Mouse (Mus musculus): ENCODE data around the gene Tbk1.

The Tbk1 gene

DNA sequence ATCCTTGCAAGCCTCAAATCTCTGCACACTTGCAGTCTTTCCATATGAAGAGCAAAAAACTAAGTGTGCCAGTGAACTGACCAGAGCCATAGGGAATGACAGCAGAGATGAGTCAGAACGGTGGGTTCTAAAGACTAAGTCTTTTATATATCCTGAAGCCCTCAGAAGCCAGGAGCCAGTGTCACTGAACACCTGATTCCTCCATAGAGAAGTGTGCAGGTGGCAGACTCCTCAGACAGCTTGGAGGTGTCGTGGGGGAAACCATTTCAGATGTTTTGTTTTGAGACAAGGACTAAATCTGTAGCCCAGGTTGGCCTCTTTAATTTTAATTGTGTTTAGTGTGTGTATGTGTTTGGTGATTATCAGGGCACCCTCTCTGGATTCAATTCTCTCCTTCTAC, 87.5 kb downstream of the Tbk1 start:
- no peak for DNase-seq (ENCODE audit: low spot score in 2 of 2)

DNA sequence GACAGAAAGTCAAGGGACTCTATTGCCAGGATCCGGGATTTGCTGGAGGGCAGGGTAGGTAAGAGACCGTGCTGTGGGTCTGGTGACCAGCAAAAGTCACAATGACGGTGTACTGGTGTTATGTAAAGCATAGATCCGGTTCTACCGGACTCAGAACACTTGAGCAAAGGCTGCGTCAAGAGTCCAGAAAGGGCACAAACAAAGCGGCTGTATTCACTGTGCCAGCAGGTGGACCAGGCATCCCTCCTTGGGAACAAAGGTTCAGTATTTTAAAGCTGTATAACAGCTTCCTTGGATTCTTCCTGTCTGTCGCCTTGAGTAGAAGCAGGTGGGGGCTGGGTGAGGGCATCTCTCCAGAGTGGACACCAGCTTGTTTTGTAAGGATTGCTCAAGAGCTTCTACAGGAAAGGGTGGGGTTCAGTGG, 88.1 kb downstream of the Tbk1 start:
- DNase-seq (ENCODE audit: low spot score in 2 of 2): no peak

DNA sequence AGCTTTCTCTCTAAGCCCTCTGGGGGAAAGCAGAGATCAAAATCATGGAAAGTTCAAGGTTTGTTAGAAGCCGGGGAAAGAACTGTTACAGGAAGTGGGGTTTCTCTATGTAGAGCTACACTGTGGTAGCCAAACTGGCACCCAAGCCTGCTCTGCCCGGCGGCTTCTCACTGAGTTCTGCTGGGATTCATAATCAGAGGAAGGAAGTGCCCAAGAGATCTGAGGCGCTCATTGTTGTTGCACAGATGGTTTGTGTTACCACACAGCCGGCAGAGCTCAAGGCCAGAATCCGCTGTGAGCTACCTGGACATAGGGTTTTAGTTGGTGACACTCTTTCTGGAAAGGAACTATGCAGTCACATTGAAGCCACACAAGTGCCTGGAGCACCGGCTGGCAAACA, 88.6 kb downstream of the Tbk1 start:
- DNase-seq (ENCODE audit: low spot score in 2 of 2): no peak

DNA sequence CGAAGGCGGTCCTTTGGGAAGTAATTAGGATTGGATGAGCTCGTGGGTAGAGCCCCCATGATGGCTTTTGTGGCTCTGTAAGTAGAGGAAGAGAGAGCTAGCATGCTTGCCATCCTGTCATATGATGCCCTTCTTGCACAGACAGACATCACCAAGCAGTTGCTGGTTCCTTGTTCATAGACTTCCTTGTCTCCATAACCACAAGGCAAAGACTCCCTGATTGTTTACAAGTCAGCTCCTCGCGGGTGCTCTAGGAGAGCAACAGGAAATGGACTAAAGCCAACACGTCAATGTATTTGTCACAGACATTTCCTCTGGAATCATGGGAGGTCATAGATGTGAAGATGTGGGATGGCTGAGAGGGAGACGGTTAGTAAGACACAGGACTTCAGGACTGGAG, 90.0 kb downstream of the Tbk1 start:
- no peak for DNase-seq (ENCODE audit: low spot score in 2 of 2)
